Mouse (Mus musculus): Measurements from ENCODE around the gene Tceanc. TPM values are rescaled to one million over a fixed set of nuclear protein-coding genes. Genes with fewer than 3 reads are reported as not detected.
"Not testable (repeated sequence)": the region's sequence is repeated elsewhere in the genome, so short reads cannot be mapped to it uniquely, and the experiment has no call there.

Gene Tceanc
- total RNA-seq (2021): 1 to 10 TPM; 1.7 to 2.0 TPM
- long read RNA-seq, experiment 1, full-length matches to known transcripts: 1 of 1 reads
- long read RNA-seq, experiment 1, partial matches to known transcripts: 0 of 1 reads
- long read RNA-seq, experiment 1, other reads (novel, unspliced or antisense): 0 of 1 reads
- long read RNA-seq, experiment 2, full-length matches to known transcripts: 4 of 4 reads
- long read RNA-seq, experiment 2, partial matches to known transcripts: 0 of 4 reads
- long read RNA-seq, experiment 2, other reads (novel, unspliced or antisense): 0 of 4 reads

GRCm38 (mm10) chrX:166518345-166518744 lies at the start of gene Tceanc:
Gene Tceanc (minus strand): TSS chrX:166518567.
- DNase-seq: no peak

GRCm38 (mm10) chrX:166565983-166566382 lies 47.6 kb upstream of the Tceanc start:
- no peak for DNase-seq

DNA sequence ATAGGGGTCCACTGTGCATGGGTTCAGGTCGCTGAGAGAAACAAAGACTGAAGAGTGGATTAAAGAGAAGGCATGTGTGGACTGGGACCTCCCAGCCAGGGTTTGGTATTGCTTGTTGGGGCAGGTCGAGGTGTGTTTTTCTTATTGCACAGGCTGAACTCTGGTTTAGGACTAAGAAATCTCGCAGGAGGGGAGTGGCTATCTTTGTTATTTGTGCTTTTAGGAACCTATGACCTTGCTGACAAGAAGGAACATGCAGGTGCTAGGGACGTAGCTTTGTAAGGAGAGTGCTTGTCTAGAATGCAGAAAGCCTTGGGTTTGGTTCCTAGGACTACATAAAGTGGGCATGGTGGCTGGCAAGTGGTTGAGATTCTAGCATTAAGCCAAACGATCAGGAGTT lies 47.0 kb upstream of the Tceanc start:
- no peak for DNase-seq

DNA sequence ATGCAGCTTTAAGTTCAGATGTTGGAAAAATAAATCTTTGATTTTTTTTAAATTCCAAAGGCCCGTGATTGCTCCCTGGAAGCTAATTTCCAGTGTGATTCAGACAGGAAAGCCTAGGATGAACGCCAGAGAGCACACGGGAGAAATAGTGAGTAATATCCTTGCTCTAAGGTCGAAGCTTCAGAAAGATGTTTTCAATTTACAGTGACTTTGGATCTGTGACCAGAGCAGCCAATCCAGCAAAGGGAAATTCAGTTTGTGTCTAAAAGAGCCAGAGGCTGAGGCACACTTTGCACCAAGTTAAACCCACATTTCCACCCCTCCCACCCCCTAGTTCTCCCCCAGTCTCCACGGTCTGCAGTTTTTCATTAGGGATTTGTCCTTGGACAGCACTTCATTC lies 46.5 kb upstream of the Tceanc start:
- DNase-seq: no peak

DNA sequence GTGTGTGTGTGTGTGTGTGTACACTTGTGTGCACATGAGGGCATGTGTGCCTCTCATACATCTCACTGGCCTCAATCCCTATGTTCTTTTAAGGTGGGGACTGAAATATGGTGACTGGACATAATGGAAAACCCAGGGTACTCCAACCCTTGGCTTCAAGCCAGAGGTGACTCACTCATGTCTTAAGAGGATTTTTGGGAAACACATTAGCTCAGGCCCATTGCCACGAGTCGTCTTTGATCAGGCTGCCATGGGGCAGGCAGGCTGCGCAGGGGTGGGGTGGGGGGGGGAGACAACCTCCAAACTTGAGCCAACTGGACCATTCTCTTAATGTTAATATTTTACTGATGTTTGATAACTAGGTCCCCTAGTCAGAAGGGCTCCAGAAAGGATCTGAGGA lies 41.0 kb upstream of the Tceanc start:
- no peak for DNase-seq

DNA sequence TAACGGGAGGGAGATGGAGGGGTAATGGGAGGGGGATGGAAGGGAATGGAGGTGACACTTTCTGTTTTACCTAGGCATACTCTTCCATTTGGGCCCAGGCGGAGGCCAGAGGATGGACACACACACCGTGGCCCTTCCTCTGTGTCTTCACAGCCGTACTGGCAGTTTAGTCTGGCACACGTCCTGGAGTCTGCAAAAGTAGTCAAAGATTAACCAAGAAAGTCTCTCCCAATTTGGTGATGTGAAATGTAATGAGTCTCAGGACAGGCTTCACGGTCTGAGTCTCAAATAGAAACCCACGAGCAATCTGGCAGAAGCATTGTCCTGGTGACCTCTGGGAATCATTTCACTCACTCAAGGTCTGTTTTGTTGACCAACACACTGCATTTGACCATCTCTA lies 34.0 kb upstream of the Tceanc start:
- no peak for DNase-seq

DNA sequence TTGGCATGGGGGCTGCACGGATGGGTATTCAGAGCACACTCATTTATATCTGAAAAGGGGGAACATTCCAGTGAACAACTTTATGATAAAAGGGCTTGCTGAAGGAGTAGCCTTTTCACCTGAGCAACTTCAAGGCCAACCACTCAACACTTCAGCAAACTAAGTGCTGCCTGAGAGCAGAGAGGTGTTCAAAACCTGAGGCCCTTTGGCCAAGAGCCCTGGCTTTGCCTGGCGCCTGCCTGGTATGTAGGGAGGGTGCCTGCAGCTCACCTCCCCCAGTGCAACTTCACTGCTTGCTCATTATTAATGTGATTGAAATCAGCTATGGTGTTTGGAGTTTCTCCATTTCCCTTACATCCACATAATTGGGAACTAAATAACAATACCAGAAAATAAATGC lies 28.1 kb upstream of the Tceanc start:
- DNase-seq: no peak

- no peak for DNase-seq
Measured at GRCm38 (mm10) chrX:166535138-166535537, 16.8 kb upstream of the Tceanc start.

DNA sequence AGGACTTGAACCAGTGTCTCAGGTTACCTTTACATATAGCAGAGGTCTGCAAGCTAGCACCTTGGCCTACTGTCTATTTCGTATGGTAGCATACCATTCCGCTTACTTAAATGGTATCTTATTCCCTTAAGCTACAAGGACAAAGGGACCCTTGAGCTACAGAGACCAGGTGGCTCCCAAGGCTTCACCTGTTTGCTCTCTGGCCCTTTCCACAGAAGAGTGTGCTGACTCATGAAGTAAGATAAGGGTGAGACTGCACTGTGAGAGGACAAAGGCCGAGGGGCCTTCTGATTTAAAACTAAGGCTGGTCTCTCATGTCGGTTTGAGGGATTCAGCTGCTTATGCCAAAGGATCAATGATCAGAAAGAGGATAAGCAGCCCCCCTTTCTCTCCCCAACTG lies 15.1 kb upstream of the Tceanc start:
- DNase-seq: no peak

GRCm38 (mm10) chrX:166531671-166532070 lies 13.3 kb upstream of the Tceanc start:
- no peak for DNase-seq

DNA sequence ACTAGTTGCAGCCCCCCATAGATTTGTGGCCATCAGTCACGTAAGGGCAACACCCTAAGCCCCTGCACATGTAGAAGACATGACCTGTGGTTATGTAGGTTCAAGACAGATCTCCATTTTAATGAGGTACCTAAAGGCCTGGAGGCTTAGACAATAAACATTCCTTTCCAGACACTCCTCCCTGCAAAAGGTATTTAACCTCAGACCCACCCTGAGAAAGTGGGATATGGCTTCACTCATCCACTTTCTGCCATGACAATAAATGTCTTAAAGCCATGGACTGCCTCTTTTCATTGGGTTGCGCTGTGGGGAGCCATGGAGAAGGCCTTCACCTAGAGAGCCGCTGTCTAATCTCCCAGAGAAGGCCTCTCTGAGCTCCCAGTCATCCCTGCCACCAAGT lies 9.8 kb upstream of the Tceanc start:
- DNase-seq: no peak

DNA sequence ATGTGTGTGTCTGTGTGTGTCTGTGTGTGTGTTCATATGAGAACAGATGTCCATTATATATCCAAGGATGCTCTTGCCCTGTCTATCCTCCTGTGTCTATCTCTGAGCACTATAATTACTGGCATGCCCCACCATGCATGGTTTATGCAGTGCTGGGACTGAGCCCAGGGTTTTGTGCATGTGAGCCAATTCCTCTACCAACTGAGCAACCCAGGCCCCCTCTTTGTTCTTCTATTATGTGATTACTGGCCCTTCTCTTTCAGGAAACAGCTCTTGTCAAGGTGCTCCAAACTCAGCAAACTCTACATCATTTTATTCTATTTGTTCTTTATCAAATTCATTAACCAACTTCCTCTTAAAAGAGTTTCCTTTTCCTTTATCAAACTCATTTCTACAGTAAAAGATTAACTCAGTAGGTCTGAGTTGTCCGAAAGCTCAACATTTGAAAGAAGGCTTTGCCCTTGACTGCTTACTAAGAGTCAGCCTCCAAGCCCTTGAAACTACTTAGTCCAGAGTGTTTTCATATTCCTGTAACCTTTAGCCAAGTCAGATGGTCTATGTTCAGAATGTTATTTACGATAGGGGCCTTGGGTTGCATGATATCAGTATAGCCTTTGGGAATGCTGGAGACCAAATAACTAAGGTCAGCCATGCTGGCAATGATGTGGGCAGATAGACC lies 7.4 kb upstream of the Tceanc start:
- no peak for DNase-seq

- DNase-seq: no peak
Measured at GRCm38 (mm10) chrX:166520782-166521181, 2.4 kb upstream of the Tceanc start.

- no peak for DNase-seq
Measured at GRCm38 (mm10) chrX:166516631-166517030, 1.7 kb downstream of the Tceanc start.

DNA sequence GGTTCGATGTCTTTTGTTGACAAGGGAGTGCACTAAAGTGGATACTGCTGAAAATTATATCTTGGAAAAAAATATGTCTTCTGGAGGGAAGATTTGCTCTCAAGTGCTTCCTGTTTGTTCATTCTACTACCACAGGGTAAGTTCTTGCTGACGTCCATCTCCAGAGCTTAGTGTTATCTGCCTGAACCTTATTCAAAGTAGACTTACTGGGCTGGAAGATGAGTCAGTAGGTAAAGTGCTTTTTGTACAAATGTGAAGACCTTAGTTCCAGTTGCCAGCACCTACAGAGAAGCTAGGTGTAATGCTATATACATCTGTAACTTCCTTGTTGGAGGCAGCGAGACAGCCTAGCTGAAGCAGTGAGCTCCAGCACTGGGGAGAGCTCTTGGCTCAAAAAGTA lies 2.4 kb downstream of the Tceanc start:
- no peak for DNase-seq

DNA sequence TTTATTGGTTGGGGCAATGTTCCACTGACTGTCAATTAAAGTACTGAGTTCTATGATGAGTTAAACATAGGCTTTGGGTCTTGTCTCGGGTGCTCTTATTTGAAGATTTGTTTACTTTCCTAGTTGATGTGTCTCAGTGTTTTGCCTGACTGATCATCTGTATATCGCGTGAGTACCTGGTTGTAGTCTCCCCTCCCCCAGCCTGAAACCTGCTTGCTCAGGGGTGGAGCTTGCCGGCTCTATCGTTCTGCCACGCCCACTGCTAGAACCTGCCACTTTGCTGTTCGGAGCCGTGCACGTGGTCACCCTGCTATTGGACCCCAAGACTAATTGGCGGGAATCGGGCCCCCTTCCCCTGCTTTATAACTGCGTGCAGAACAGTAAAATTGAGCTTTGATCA lies 4.3 kb downstream of the Tceanc start:
- not testable (repeated sequence) for DNase-seq

DNA sequence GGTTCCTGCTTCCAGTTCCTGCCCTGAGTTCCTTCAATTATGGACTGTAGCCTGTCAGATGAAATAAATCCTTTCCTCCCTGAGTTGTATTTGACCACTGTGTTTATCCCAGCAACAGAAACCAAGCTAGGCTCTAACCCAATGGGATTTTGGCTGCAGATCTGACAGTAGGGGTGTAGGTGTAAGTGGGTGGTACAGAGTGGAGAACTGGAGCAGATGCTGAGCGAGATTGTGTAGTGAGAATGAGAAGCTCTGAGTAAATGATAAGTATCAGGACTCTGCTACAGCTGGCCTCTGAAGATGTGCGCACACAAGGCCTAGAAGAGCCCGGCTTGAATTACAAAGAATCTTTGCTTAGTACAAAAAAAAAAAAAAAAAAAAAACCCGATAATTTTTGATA lies 6.3 kb downstream of the Tceanc start:
- DNase-seq: no peak

- no peak for DNase-seq
Measured at GRCm38 (mm10) chrX:166511107-166511506, 7.3 kb downstream of the Tceanc start.

GRCm38 (mm10) chrX:166509761-166510738 lies 8.3 kb downstream of the Tceanc start:
- DNase-seq: peak; percentile 93

DNA sequence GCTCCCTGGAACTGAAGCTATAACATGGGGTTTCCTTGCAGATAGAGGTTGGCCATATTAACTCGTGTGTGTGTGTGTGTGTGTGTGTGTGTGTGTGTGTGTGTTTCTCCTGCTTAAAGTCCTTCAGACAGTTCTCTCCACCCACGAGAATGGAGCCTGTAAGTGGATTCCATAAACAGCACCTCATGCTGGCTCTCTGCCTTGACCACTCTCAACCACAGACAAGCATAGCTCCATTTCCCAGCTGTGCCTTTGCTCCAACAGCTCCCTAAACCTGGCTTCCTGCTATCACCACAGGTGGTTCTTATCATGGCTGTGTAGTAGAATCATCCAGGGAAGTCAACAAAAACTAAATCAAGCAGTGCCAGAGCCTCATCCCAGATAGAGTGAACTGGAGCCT lies 13.9 kb downstream of the Tceanc start:
- DNase-seq: no peak

DNA sequence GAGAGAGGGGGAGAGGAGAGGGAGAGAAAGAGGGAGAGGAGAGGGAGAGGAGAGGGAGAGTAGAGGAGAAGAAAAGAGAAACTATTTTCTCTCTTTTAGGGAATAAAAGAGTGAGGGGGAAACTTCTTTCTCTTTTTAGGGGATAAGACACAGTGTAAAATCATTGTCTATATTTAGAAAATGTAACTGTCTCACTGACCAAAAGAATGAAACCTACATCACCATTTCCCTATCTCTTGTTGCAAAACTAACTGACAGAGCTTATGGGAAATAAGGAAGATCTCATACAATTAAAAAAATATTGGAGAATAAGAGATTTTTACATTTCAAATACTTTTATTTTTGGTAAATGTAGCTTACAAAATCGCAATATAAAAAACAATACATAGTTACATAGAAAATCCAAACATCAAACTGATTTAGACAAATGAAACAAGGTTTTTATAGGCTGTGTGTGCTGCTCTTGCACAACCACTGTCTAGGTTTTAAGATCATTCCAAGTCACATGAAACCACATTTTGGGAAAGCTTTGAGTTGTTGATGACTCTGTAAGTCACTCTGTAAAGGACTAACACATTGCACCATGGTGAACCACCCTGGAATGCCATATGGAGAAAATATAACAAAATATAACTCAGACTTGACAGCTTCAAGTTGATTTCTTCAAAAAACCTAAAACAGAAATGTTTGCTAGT lies 18.7 kb downstream of the Tceanc start:
- DNase-seq: no peak

DNA sequence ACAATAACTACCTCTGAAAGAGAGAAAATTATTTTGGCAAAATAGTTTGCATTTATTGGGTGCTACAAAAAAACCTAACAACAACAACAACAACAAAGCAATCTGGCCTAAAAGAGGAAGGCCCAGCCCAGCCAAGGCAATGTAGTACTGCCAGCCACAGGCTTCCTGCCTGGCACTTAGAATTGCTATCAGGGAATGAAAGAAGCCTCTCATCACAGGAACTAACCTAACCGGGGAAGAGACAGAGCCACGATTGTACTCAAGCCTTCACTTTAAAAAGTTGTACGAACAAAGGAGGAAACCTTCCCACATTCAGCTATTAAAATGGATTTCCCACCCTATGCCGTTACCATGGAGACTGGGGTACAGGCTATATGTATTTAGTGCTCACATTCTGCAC lies 20.6 kb downstream of the Tceanc start:
- DNase-seq: no peak

Data from gastrocnemius, postnatal 25 days (tissue).